Mouse (Mus musculus): ENCODE measurements around the gene Itpr1.

The Itpr1 gene

GRCm38 (mm10) chr6:108214294-108214925 is 1.5 kb downstream of the Itpr1 start:
- no peak for DNase-seq (ENCODE audit: low spot score in 2 of 2)

GRCm38 (mm10) chr6:108216091-108216490 is 3.2 kb downstream of the Itpr1 start:
- DNase-seq (ENCODE audit: low spot score in 2 of 2) = no peak

GRCm38 (mm10) chr6:108216832-108217231 is 3.9 kb downstream of the Itpr1 start:
- DNase-seq (ENCODE audit: low spot score in 2 of 2) = no peak

GRCm38 (mm10) chr6:108217987-108218386 is 5.1 kb downstream of the Itpr1 start:
- DNase-seq (ENCODE audit: low spot score in 2 of 2) = no peak

- no peak for DNase-seq (ENCODE audit: low spot score in 2 of 2)
Measured at GRCm38 (mm10) chr6:108222435-108222834, 9.5 kb downstream of the Itpr1 start.

- DNase-seq (ENCODE audit: low spot score in 2 of 2) = no peak
Measured at GRCm38 (mm10) chr6:108222875-108223274, 10.0 kb downstream of the Itpr1 start.

- DNase-seq (ENCODE audit: low spot score in 2 of 2) = no peak
Measured at GRCm38 (mm10) chr6:108224361-108224760, 11.5 kb downstream of the Itpr1 start.

GRCm38 (mm10) chr6:108225027-108225426 is 12.1 kb downstream of the Itpr1 start:
- DNase-seq (ENCODE audit: low spot score in 2 of 2) = no peak

GRCm38 (mm10) chr6:108226230-108226629 is 13.3 kb downstream of the Itpr1 start:
- no peak for DNase-seq (ENCODE audit: low spot score in 2 of 2)

- DNase-seq (ENCODE audit: low spot score in 2 of 2) = no peak
Measured at GRCm38 (mm10) chr6:108227461-108227860, 14.6 kb downstream of the Itpr1 start.

- DNase-seq (ENCODE audit: low spot score in 2 of 2) = no peak
Measured at GRCm38 (mm10) chr6:108228048-108228447, 15.2 kb downstream of the Itpr1 start.

GRCm38 (mm10) chr6:108228601-108229000 is 15.7 kb downstream of the Itpr1 start:
- no peak for DNase-seq (ENCODE audit: low spot score in 2 of 2)

GRCm38 (mm10) chr6:108230608-108231007 is 17.7 kb downstream of the Itpr1 start:
- no peak for DNase-seq (ENCODE audit: low spot score in 2 of 2)

- no peak for DNase-seq (ENCODE audit: low spot score in 2 of 2)
Measured at GRCm38 (mm10) chr6:108231892-108232710, 19.2 kb downstream of the Itpr1 start.

GRCm38 (mm10) chr6:108233070-108233469 is 20.2 kb downstream of the Itpr1 start:
- DNase-seq (ENCODE audit: low spot score in 2 of 2) = no peak

- no peak for DNase-seq (ENCODE audit: low spot score in 2 of 2)
Measured at GRCm38 (mm10) chr6:108234536-108234935, 21.6 kb downstream of the Itpr1 start.

GRCm38 (mm10) chr6:108235680-108236123 is 22.8 kb downstream of the Itpr1 start:
- DNase-seq (ENCODE audit: low spot score in 2 of 2) = no peak

- no peak for DNase-seq (ENCODE audit: low spot score in 2 of 2)
Measured at GRCm38 (mm10) chr6:108236411-108236921, 23.6 kb downstream of the Itpr1 start.

GRCm38 (mm10) chr6:108236996-108237395 is 24.1 kb downstream of the Itpr1 start:
- no peak for DNase-seq (ENCODE audit: low spot score in 2 of 2)

GRCm38 (mm10) chr6:108237585-108237984 is 24.7 kb downstream of the Itpr1 start:
- no peak for DNase-seq (ENCODE audit: low spot score in 2 of 2)

- DNase-seq (ENCODE audit: low spot score in 2 of 2) = no peak
Measured at GRCm38 (mm10) chr6:108238011-108238410, 25.1 kb downstream of the Itpr1 start.

- DNase-seq (ENCODE audit: low spot score in 2 of 2) = no peak
Measured at GRCm38 (mm10) chr6:108239056-108239455, 26.2 kb downstream of the Itpr1 start.

- DNase-seq (ENCODE audit: low spot score in 2 of 2) = no peak
Measured at GRCm38 (mm10) chr6:108240004-108240403, 27.1 kb downstream of the Itpr1 start.

Measured in frontal cortex, postnatal 25 days (tissue).